Mouse (Mus musculus) G1E (cell line): ENCODE measurements around the gene Zfp622.

ENCODE experiments used
- CTCF ChIP-seq: IDR thresholded peaks from 2 replicates; pipeline ENCODE4 v1.5.1; 2012; ENCODE audit warnings: low read depth, low read length, inconsistent platforms, mixed read lengths
- GATA1 ChIP-seq: IDR thresholded peaks from 2 replicates; pipeline ENCODE4 v1.6.1; 2012; ENCODE audit warnings: borderline replicate concordance, low read length, inconsistent platforms, mixed read lengths
- GATA2 ChIP-seq: IDR thresholded peaks from 2 replicates; pipeline ENCODE4 v1.6.1; 2012; ENCODE audit warnings: low read depth, low read length, inconsistent platforms, borderline replicate concordance
- POLR2AphosphoS5 ChIP-seq: IDR thresholded peaks from 2 replicates; pipeline ENCODE4 v1.6.1; 2012; ENCODE audit warnings: low read depth, low read length, inconsistent platforms; ENCODE audit not compliant: insufficient replicate concordance
- TAL1 ChIP-seq: conservative IDR thresholded peaks from 2 replicates; pipeline ENCODE4 v1.6.1; 2012; ENCODE audit warnings: low read depth, low read length, inconsistent platforms, mixed read lengths

- TF ChIP-seq CTCF (no peak), GATA1 (no peak), TAL1 (no peak), POLR2AphosphoS5 (no peak), GATA2 (no peak)
Measured at GRCm38 (mm10) chr15:26031692-26032091, 47.5 kb downstream of the Zfp622 start.
